Mouse (Mus musculus) kidney, adult 9 months (tissue): Measurements from ENCODE around the gene Pxmp4.

Experiments used
- DNase-seq: peaks from one replicate; pipeline ENCODE4 v3.0.0; 2022

Pxmp4 gene

GRCm38 (mm10) chr2:154603638-154604153 is at the start of gene Pxmp4:
TSS of gene Pxmp4 (minus strand) at chr2:154603708.
- peak; percentile 100 for DNase-seq

GRCm38 (mm10) chr2:154651363-154651762 is 47.9 kb upstream of the Pxmp4 start, which contains the start of gene Chmp4b:
TSS of gene Chmp4b (plus strand) at chr2:154651705.
- DNase-seq: peak; percentile 69

- DNase-seq: no peak
These were observed 46.9 kb upstream of the Pxmp4 start for GRCm38 (mm10) chr2:154650404-154650803.

GRCm38 (mm10) chr2:154648086-154648485 is 44.6 kb upstream of the Pxmp4 start:
- DNase-seq: peak; percentile 61

- DNase-seq: peak; percentile 49
These were observed 43.1 kb upstream of the Pxmp4 start for GRCm38 (mm10) chr2:154646634-154647033.

- no peak for DNase-seq
These were observed 39.3 kb upstream of the Pxmp4 start for GRCm38 (mm10) chr2:154642712-154643385.

GRCm38 (mm10) chr2:154642005-154642459 is 38.5 kb upstream of the Pxmp4 start:
- DNase-seq: no peak

GRCm38 (mm10) chr2:154641176-154641575 is 37.7 kb upstream of the Pxmp4 start:
- no peak for DNase-seq

- DNase-seq: no peak
These were observed 35.6 kb upstream of the Pxmp4 start for GRCm38 (mm10) chr2:154639115-154639514.

GRCm38 (mm10) chr2:154638521-154638920 is 35.0 kb upstream of the Pxmp4 start:
- no peak for DNase-seq

- DNase-seq: no peak
These were observed 32.3 kb upstream of the Pxmp4 start for GRCm38 (mm10) chr2:154635826-154636225.

- DNase-seq: no peak
These were observed 30.6 kb upstream of the Pxmp4 start for GRCm38 (mm10) chr2:154633876-154634644.

- no peak for DNase-seq
These were observed 29.7 kb upstream of the Pxmp4 start for GRCm38 (mm10) chr2:154633039-154633742.

GRCm38 (mm10) chr2:154632203-154632780 is 28.8 kb upstream of the Pxmp4 start:
- no peak for DNase-seq

- no peak for DNase-seq
These were observed 27.0 kb upstream of the Pxmp4 start for GRCm38 (mm10) chr2:154630531-154630930.

- DNase-seq: no peak
These were observed 20.6 kb upstream of the Pxmp4 start for GRCm38 (mm10) chr2:154624137-154624536.

GRCm38 (mm10) chr2:154621684-154622083 is 18.2 kb upstream of the Pxmp4 start:
- DNase-seq: peak; percentile 53

GRCm38 (mm10) chr2:154617061-154617460 is 13.6 kb upstream of the Pxmp4 start:
- DNase-seq: no peak

- no peak for DNase-seq
These were observed 12.2 kb upstream of the Pxmp4 start for GRCm38 (mm10) chr2:154615674-154616073.

- no peak for DNase-seq
These were observed 11.5 kb upstream of the Pxmp4 start for GRCm38 (mm10) chr2:154614841-154615576.

- DNase-seq: peak; percentile 91
These were observed 9.9 kb upstream of the Pxmp4 start, which contains the start of the genes Zfp341 and 4930519P11Rik for GRCm38 (mm10) chr2:154613118-154614115. TSS of gene Zfp341 (plus strand) at chr2:154613297. TSS of gene 4930519P11Rik (minus strand) at chr2:154613437.
